Mouse (Mus musculus) R1 (cell line): ENCODE results near the gene Pdpn.
A peak's percentile ranks its signal among the peaks of the same experiment; 100 is the strongest.

ENCODE experiments used
- DNase-seq: peaks from one replicate; pipeline ENCODE4 v3.0.0-alpha.2; 2018; ENCODE audit warnings: low read depth, low spot score

Gene Pdpn

GRCm38 (mm10) chr4:143299325-143300070, at the start of gene Pdpn:
TSS of gene Pdpn (minus strand) at chr4:143299564.
- peak; percentile 52 for DNase-seq

- DNase-seq: no peak
These were observed 49.3 kb upstream of the Pdpn start for GRCm38 (mm10) chr4:143348678-143349077.

GRCm38 (mm10) chr4:143345491-143345890, 46.1 kb upstream of the Pdpn start:
- peak; percentile 81 for DNase-seq

- DNase-seq: no peak
These were observed 42.1 kb upstream of the Pdpn start for GRCm38 (mm10) chr4:143341470-143341869.

GRCm38 (mm10) chr4:143339808-143340207, 40.4 kb upstream of the Pdpn start:
- no peak for DNase-seq

GRCm38 (mm10) chr4:143336096-143336495, 36.7 kb upstream of the Pdpn start:
- peak; percentile 66 for DNase-seq

- DNase-seq: no peak
These were observed 35.6 kb upstream of the Pdpn start for GRCm38 (mm10) chr4:143334995-143335394.

GRCm38 (mm10) chr4:143334145-143334544, 34.8 kb upstream of the Pdpn start:
- DNase-seq: no peak

GRCm38 (mm10) chr4:143331787-143332186, 32.4 kb upstream of the Pdpn start:
- DNase-seq: no peak

- peak; percentile 54 for DNase-seq
These were observed 31.2 kb upstream of the Pdpn start for GRCm38 (mm10) chr4:143330566-143330965.

GRCm38 (mm10) chr4:143325625-143325941, 26.2 kb upstream of the Pdpn start:
- DNase-seq: peak; percentile 80

GRCm38 (mm10) chr4:143324925-143325624, 25.7 kb upstream of the Pdpn start:
- DNase-seq: no peak

- DNase-seq: peak; percentile 90
These were observed 25.0 kb upstream of the Pdpn start for GRCm38 (mm10) chr4:143324176-143324924.

GRCm38 (mm10) chr4:143313299-143313698, 13.9 kb upstream of the Pdpn start:
- DNase-seq: peak; percentile 88

GRCm38 (mm10) chr4:143311341-143311740, 12.0 kb upstream of the Pdpn start:
- DNase-seq: peak; percentile 91

GRCm38 (mm10) chr4:143305987-143306772, 6.8 kb upstream of the Pdpn start:
- DNase-seq: peak; percentile 92

- DNase-seq: no peak
These were observed 5.7 kb upstream of the Pdpn start for GRCm38 (mm10) chr4:143305031-143305430.

GRCm38 (mm10) chr4:143302279-143302890, 3.0 kb upstream of the Pdpn start:
- peak; percentile 89 for DNase-seq

- DNase-seq: peak; percentile 72
These were observed 2.5 kb upstream of the Pdpn start for GRCm38 (mm10) chr4:143301875-143302274.

- no peak for DNase-seq
These were observed 1.7 kb upstream of the Pdpn start for GRCm38 (mm10) chr4:143301042-143301441.

GRCm38 (mm10) chr4:143300113-143300688, 837 bp upstream of the Pdpn start:
- DNase-seq: peak; percentile 66
